Mouse (Mus musculus): ENCODE measurements around the gene Tdrd1. TPM values are rescaled to one million over a fixed set of nuclear protein-coding genes. Genes with fewer than 3 reads are reported as not detected.

Tdrd1 gene
- not detected for polyA plus RNA-seq (2017; shearing (Covaris generic))

DNA sequence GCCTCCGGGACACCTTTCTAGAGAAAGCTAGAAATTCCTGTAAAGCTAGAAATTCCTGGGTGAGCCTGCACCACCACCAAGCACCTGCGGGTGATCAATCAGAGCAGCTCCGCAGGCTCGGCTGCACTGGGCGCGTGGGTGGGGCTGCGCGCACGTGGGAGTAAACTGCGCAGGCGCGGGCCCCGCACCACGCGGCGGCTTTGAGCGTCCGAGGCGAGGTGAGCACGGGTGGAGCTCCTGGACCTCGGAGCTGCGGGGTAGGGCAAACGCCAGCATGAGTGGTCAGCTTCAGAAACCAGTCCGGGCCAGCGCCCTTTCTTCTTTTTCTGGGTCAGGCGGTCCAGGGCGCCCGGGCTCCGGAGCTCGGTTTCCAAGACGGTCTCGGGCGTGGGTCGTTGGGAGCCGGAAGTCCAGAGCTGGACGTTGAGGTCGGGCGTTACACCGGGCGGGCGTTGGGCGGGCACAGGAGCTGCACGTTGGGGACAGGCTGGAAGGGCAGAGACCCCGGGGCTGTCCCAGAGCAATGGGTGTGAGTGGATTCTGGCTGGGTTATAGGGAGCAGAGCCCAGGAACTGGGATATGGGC, at the start of gene Tdrd1:
Gene Tdrd1 (plus strand): TSS at position 163 of the 585 bp plus-strand sequence.

DNA sequence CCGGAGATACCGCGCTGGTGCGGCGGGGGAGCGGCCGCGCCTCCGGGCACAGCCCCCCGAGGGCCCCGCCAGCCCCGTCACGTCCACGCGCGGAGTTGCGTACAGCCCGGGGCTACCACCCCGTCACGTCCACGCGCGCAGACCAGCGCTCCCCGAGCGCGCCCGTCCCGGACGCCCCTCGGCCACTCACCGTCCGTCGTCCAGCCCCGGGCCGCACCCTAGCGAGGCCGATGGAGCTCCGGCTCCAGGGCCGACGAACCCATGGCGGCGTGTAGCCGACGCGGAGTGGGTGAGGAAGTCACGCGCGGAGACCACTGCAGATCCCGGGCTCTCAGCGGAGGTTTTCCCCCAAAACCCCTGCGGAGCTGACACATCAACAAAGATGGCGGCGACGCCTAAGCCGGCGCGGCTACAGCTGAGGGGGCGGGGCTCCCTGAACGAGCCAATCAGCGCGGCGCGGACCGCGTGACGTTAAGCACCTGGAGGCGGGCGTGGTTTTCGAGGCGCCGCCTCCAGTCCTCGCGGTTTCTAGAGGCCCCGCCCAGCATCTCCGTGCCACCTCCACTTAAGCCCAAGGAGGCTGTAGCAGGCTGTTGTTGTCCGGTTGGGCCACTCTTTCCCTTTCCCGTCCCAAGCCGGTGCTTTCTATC, 4.1 kb upstream of the Tdrd1 start, which contains the start of gene Ccdc186:
Gene Ccdc186 (minus strand): TSS at position 393 of the 650 bp plus-strand sequence.

GRCm38 (mm10) chr19:56873816-56874600, 48.0 kb downstream of the Tdrd1 start, which contains the start of gene Vwa2:
Gene Vwa2, plus strand, starts transcription at chr19:56874249.

Other genes starting within 250 kb of the Tdrd1 start
- gene Adrb1, start 104.0 kb upstream of the Tdrd1 start, polyA plus RNA-seq (2017; shearing (Covaris generic)): 0.85 TPM
- 25.8 TPM for gene Ccdc186, start 4.0 kb upstream of the Tdrd1 start, polyA plus RNA-seq (2017; shearing (Covaris generic))
- not detected for gene Vwa2, start 48.0 kb downstream of the Tdrd1 start, polyA plus RNA-seq (2017; shearing (Covaris generic))
- not detected for gene Afap1l2, start 182.0 kb downstream of the Tdrd1 start, polyA plus RNA-seq (2017; shearing (Covaris generic))